Mouse (Mus musculus) hindbrain, embryonic 12.5 days (tissue): ENCODE data around the gene Krtap10-4. TPM values are rescaled to one million over a fixed set of nuclear protein-coding genes. Genes with fewer than 3 reads are reported as not detected.
A peak's percentile ranks its signal among the peaks of the same experiment; 100 is the strongest.

ENCODE experiments used
- ATAC-seq: fragments of 200-750 bp; cut with Nextera tagmentation; 2 replicates; pipeline ENCODE4 v1.8.0; 2017; ENCODE audit warnings: moderate TSS enrichment; ENCODE audit not compliant: low FRiP score
- H3K27ac ChIP-seq: fragments of 300-500 bp; sonication (generic); 2 replicates; pipeline ENCODE4 v1.5.1; 2016; ENCODE audit warnings: mild to moderate bottlenecking
- H3K27me3 ChIP-seq: fragments of 300-500 bp; sonication (generic); 2 replicates; pipeline ENCODE4 v1.6.1; 2016; ENCODE audit warnings: mild to moderate bottlenecking
- H3K36me3 ChIP-seq: fragments of 300-500 bp; sonication (generic); 2 replicates; pipeline ENCODE4 v1.6.1; 2016; ENCODE audit warnings: mild to moderate bottlenecking
- H3K4me1 ChIP-seq: fragments of 300-500 bp; sonication (generic); 2 replicates; pipeline ENCODE4 v1.6.1; 2016
- H3K4me2 ChIP-seq: fragments of 300-500 bp; sonication (generic); replicated peaks from 2 replicates; pipeline ENCODE4 v1.6.1; 2016; ENCODE audit warnings: mild to moderate bottlenecking
- H3K4me3 ChIP-seq: fragments of 300-500 bp; sonication (generic); 2 replicates; pipeline ENCODE4 v1.5.1; 2016; ENCODE audit warnings: mild to moderate bottlenecking
- H3K9ac ChIP-seq: fragments of 300-500 bp; sonication (generic); 2 replicates; pipeline ENCODE4 v1.6.1; 2016; ENCODE audit warnings: mild to moderate bottlenecking, moderate library complexity
- H3K9me3 ChIP-seq: fragments of 300-500 bp; sonication (generic); replicated peaks from 2 replicates; pipeline ENCODE4 v1.6.1; 2016; ENCODE audit warnings: mild to moderate bottlenecking
- WGBS: fragments of 180-500 bp; shearing (Covaris S2); methylation state at CpG from one replicate; pipeline ENCODE4 v1.1.7; 2016; 5-methylcytosine and 5-hydroxymethylcytosine counted together
- polyA plus RNA-seq: library from polyadenylated mRNA; unstranded; fragments of >200 nt; fragmentation: Nextera tagmentation; extraction: Ambion mirVana; gene quantifications from 2 replicates; pipeline ENCODE4 v1.2.1, GENCODE M21; 2016

The Krtap10-4 gene
- not detected in 2 replicates for polyA plus RNA-seq

DNA sequence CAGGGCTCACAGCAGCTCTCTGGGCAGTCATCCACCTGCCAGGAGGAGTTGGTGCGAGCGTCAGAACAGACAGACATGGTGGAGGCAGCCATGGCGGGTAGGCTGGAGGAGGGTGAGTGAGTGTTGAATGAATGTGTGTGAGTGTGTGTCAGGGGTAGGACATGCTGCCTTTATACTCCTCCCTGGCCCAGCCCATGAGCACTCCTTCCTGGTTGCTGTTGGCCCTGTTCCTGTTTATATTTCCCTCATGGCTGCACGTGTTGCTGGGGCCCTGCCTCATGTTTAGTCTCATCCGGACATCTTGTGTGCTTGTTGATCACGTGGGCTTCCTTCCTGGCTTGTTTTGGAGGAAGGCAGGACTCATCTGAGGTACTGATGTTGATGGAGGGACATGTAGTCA, at the start of gene Krtap10-4:
TSS of gene Krtap10-4 (minus strand) at position 145 of the 400 bp plus-strand sequence.
- H3K4me1 ChIP-seq, result no peaks in the 10 kb centered on the region
- WGBS, result 73% methylated on average over 6 of the region's 6 CpGs
- no peak within 1 kb of the TSS for H3K27ac ChIP-seq
- no peak within 1 kb of the TSS for H3K9ac ChIP-seq
- H3K4me2 ChIP-seq, result no peak within 1 kb of the TSS
- H3K36me3 ChIP-seq, result no peaks in the 10 kb centered on the region
- no peaks in the 10 kb centered on the region for H3K27me3 ChIP-seq
- no peak within 1 kb of the TSS for H3K4me3 ChIP-seq
- ATAC-seq, result no peak
- H3K9me3 ChIP-seq, result no peaks in the 10 kb centered on the region

DNA sequence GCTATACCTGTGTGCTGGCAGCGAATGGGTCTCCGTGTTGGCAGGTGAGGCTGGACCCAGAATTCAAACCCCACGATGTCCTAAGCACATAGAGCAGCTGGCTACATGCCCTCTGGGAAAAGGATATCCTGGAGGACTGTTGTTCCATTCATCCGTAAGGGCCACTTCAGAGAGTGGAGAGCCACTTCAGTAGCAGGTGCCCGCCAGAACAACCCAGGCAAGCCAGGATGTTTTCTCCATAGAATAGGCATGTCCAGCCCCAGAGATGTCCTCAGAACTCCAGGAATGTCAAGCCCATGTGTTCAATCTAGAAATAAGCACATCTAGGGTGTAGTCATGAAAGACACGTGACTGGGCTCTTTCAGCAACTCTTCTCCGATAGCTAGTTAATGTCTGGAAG, 42.8 kb upstream of the Krtap10-4 start:
- H3K27ac ChIP-seq, result no peak overlapping the region
- ATAC-seq, result no peak
- 92% methylated on average over 7 of the region's 7 CpGs for WGBS
- H3K9me3 ChIP-seq, result no peaks in the 10 kb centered on the region
- H3K36me3 ChIP-seq, result no peaks in the 10 kb centered on the region
- no peak overlapping the region for H3K4me2 ChIP-seq
- no peak overlapping the region for H3K9ac ChIP-seq
- no peaks in the 10 kb centered on the region for H3K27me3 ChIP-seq
- H3K4me1 ChIP-seq, result no peaks in the 10 kb centered on the region
- H3K4me3 ChIP-seq, result no peak overlapping the region

- H3K4me1 ChIP-seq, result no peaks in the 10 kb centered on the region
- WGBS, result 33% methylated on average over 1 of the region's 1 CpGs
- no peak overlapping the region for H3K4me2 ChIP-seq
- no peaks in the 10 kb centered on the region for H3K27me3 ChIP-seq
- H3K27ac ChIP-seq, result no peak overlapping the region
- no peaks in the 10 kb centered on the region for H3K9me3 ChIP-seq
- no peak overlapping the region for H3K4me3 ChIP-seq
- ATAC-seq, result no peak
- no peak overlapping the region for H3K9ac ChIP-seq
- H3K36me3 ChIP-seq, result no peaks in the 10 kb centered on the region
These were observed 40.7 kb upstream of the Krtap10-4 start for GRCm38 (mm10) chr10:77867546-77867945.

GRCm38 (mm10) chr10:77864762-77865143, 37.9 kb upstream of the Krtap10-4 start:
- H3K4me3 ChIP-seq, result peak overlapping the region; percentile 5; the same call in 1 of the 2 replicates
- ATAC-seq, result no peak
- peak overlapping the region; percentile 37 for H3K4me2 ChIP-seq
- no peaks in the 10 kb centered on the region for H3K27me3 ChIP-seq
- WGBS, result 34% methylated on average over 11 of the region's 11 CpGs
- no peak overlapping the region for H3K9ac ChIP-seq
- no peak overlapping the region for H3K27ac ChIP-seq
- H3K4me1 ChIP-seq, result no peaks in the 10 kb centered on the region
- H3K9me3 ChIP-seq, result no peaks in the 10 kb centered on the region
- no peaks in the 10 kb centered on the region for H3K36me3 ChIP-seq

GRCm38 (mm10) chr10:77864067-77864761, 37.3 kb upstream of the Krtap10-4 start:
- Histone ChIP-seq H3K27ac (no peak overlapping the region), H3K9ac (no peak overlapping the region), H3K4me3 (peak overlapping the region; percentile 5; the same call in 1 of the 2 replicates), H3K9me3 (no peaks in the 10 kb centered on the region), H3K27me3 (no peaks in the 10 kb centered on the region), H3K4me2 (peak overlapping the region; percentile 37), H3K36me3 (no peaks in the 10 kb centered on the region), H3K4me1 (no peaks in the 10 kb centered on the region)
- peak; percentile 58 for ATAC-seq
- WGBS, result 40% methylated on average over 14 of the region's 14 CpGs

DNA sequence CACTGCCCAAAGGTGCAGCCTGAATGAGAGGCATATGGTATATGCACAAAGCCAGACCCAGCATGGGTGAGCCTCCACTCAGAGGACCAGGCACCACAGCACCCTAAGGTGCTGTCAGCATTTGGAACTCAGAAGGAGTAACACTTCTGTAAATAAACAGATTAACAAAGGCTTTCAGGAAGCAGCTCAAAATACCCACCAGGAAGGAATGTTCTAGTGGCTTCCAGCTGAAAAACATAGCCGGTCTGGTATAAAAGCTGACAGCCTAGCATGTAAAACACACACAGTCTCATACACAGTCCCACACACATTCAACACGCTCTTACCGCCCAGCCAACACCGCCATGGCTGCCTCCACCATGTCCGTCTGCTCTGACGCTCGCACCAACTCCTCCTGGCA, 34.8 kb upstream of the Krtap10-4 start, which contains the start of gene Gm3285:
TSS of gene Gm3285 (plus strand) at position 301 of the 400 bp plus-strand sequence.
- Histone ChIP-seq H3K4me1 (no peaks in the 10 kb centered on the region), H3K27ac (no peak within 1 kb of the TSS), H3K4me3 (no peak within 1 kb of the TSS), H3K36me3 (no peaks in the 10 kb centered on the region), H3K4me2 (no peak within 1 kb of the TSS), H3K9me3 (no peaks in the 10 kb centered on the region; the same call in 1 of the 2 replicates), H3K9ac (no peak within 1 kb of the TSS), H3K27me3 (no peaks in the 10 kb centered on the region)
- ATAC-seq, result no peak
- 43% methylated on average over 7 of the region's 7 CpGs for WGBS

DNA sequence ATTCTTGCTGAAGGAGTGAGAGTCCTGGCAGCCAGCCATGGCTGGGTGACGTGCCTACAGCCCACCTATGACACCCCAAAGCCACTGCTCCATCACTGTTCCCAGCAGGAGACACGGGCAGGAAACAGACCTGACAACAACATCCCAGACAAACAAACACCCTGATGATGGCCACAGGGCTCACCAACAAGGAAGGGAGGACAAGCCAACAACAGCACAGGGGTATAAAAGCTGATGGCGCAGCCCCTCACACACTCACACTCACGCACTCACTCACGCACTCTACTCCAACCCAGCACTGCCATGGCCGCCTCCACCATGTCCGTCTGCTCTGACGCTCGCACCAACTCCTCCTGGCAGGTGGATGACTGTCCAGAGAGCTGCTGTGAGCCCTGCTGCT, 25.7 kb upstream of the Krtap10-4 start, which contains the start of gene Gm10318:
TSS of gene Gm10318 (plus strand) at position 301 of the 400 bp plus-strand sequence.
- ATAC-seq, result no peak
- Histone ChIP-seq H3K27me3 (no peaks in the 10 kb centered on the region; the same call in 1 of the 2 replicates), H3K4me1 (no peaks in the 10 kb centered on the region), H3K36me3 (no peaks in the 10 kb centered on the region), H3K9me3 (0 out of 2 replicates have a peak, but pooled peaks cover 3% of the 10 kb centered on the region), H3K4me3 (no peak within 1 kb of the TSS), H3K27ac (peak within 1 kb of the TSS; percentile 23; the same call in 1 of the 2 replicates), H3K4me2 (no peak within 1 kb of the TSS), H3K9ac (no peak within 1 kb of the TSS)
- WGBS, result 64% methylated on average over 9 of the region's 9 CpGs

- no peak overlapping the region for H3K9ac ChIP-seq
- H3K4me1 ChIP-seq, result no peaks in the 10 kb centered on the region
- H3K4me2 ChIP-seq, result no peak overlapping the region
- H3K27me3 ChIP-seq, result 0 out of 2 replicates have a peak, but pooled peaks cover 3% of the 10 kb centered on the region
- H3K9me3 ChIP-seq, result peaks cover 25% of the 10 kb centered on the region
- no peaks in the 10 kb centered on the region for H3K36me3 ChIP-seq
- no peak for ATAC-seq
- no peak overlapping the region for H3K4me3 ChIP-seq
- 88% methylated on average over 2 of the region's 2 CpGs for WGBS
- no peak overlapping the region for H3K27ac ChIP-seq
These were observed 20.6 kb upstream of the Krtap10-4 start for GRCm38 (mm10) chr10:77847538-77847937.

DNA sequence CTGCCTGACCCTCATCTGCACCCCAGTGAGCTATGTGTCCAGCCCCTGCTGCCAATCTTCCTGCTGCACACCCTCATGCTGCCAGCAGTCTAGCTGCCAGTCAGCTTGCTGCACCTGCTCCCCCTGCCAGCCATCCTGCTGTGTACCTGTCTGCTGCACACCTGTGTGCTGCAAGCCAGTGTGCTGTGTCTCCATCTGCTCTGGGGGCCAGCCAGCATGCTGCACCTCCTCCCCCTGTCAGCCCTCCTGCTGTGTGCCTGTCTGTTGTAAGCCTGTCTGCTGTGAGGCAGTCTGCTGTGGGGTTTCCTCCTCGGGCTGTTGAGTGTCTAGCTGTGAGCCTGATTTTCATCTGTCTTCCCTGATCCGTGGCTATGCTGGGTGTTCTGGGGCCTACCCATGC, 20.1 kb upstream of the Krtap10-4 start:
- Histone ChIP-seq H3K9me3 (peaks cover 25% of the 10 kb centered on the region), H3K4me1 (no peaks in the 10 kb centered on the region), H3K4me2 (no peak overlapping the region), H3K27ac (no peak overlapping the region), H3K9ac (no peak overlapping the region), H3K27me3 (0 out of 2 replicates have a peak, but pooled peaks cover 3% of the 10 kb centered on the region), H3K36me3 (no peaks in the 10 kb centered on the region), H3K4me3 (no peak overlapping the region)
- ATAC-seq, result no peak
- WGBS, result 15% methylated on average over 2 of the region's 2 CpGs

DNA sequence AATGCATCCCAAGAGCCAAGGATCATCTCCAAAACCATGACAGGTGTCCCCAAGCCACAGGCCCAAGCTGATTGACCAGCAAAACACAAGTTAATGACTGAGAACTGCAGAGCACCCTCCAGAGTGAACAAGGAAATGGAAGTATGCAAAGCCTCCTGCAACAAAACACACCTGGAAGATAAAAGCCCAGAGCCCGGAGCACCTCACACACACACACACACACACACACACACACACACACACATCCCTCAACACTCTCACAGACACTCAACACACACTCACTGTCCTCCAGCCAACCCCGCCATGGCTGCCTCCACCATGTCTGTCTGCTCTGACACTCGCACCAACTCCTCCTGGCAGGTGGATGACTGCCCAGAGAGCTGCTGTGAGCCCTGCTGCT, 19.6 kb upstream of the Krtap10-4 start, which contains the start of gene Gm36176:
TSS of gene Gm36176 (plus strand) at position 301 of the 400 bp plus-strand sequence.
- 69% methylated on average over 2 of the region's 3 CpGs for WGBS
- Histone ChIP-seq H3K27ac (no peak within 1 kb of the TSS), H3K4me2 (no peak within 1 kb of the TSS), H3K9me3 (peaks cover 25% of the 10 kb centered on the region), H3K36me3 (no peaks in the 10 kb centered on the region), H3K4me1 (no peaks in the 10 kb centered on the region), H3K4me3 (no peak within 1 kb of the TSS), H3K27me3 (0 out of 2 replicates have a peak, but pooled peaks cover 3% of the 10 kb centered on the region), H3K9ac (no peak within 1 kb of the TSS)
- ATAC-seq, result no peak

DNA sequence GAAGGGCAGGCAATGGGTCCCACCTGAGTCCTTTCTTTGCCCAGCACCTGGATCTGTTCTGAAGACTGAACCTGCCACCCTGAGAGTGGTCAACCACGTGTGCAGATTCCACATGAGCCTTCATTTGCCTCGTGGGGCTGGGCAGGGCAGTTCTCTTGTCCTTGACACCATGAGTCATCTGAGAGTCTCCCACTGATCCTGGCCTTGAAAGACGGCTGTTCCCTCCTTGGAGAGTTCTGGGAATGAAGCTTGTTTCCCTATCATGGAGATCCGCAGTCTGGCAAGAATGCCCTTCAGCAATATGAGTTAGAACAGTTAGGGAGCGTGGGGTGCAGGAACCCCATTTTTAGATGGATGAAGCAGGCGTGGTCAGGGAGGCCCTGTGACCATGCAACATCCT, 12.1 kb upstream of the Krtap10-4 start:
- H3K4me3 ChIP-seq, result no peak overlapping the region
- H3K36me3 ChIP-seq, result no peaks in the 10 kb centered on the region
- no peak overlapping the region for H3K9ac ChIP-seq
- H3K4me2 ChIP-seq, result no peak overlapping the region
- peaks cover 16% of the 10 kb centered on the region for H3K9me3 ChIP-seq
- WGBS, result 77% methylated on average over 6 of the region's 6 CpGs
- no peak for ATAC-seq
- H3K27ac ChIP-seq, result no peak overlapping the region
- H3K4me1 ChIP-seq, result no peaks in the 10 kb centered on the region
- H3K27me3 ChIP-seq, result no peaks in the 10 kb centered on the region

DNA sequence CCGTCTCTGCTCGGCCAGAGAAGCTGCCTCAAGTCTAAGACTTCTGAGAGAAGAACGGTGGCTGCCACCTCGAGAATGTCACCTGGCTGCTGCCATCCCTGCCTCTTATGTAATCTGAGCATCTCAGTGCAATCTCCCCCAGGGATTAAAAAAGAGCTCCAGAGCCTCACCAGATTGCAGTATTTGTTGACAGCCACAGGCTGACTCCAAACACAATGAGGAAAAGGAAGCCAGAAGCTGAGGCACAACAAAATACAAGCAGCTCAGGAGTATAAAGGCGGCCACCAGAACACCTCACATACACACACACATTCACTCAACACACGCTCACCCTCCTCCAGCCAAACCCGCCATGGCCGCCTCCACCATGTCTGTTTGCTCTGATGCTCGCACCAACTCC, 8.8 kb upstream of the Krtap10-4 start, which contains the start of gene Krtap10-10:
TSS of gene Krtap10-10 (plus strand) at position 301 of the 400 bp plus-strand sequence.
- H3K4me3 ChIP-seq, result no peak within 1 kb of the TSS
- H3K27me3 ChIP-seq, result no peaks in the 10 kb centered on the region
- H3K27ac ChIP-seq, result no peak within 1 kb of the TSS
- no peaks in the 10 kb centered on the region for H3K36me3 ChIP-seq
- no peak for ATAC-seq
- H3K9me3 ChIP-seq, result no peaks in the 10 kb centered on the region
- no peak within 1 kb of the TSS for H3K4me2 ChIP-seq
- no peak within 1 kb of the TSS for H3K9ac ChIP-seq
- H3K4me1 ChIP-seq, result no peaks in the 10 kb centered on the region
- WGBS, result 65% methylated on average over 9 of the region's 9 CpGs
